Mouse (Mus musculus): Measurements from ENCODE around the gene Aspn.

DNA sequence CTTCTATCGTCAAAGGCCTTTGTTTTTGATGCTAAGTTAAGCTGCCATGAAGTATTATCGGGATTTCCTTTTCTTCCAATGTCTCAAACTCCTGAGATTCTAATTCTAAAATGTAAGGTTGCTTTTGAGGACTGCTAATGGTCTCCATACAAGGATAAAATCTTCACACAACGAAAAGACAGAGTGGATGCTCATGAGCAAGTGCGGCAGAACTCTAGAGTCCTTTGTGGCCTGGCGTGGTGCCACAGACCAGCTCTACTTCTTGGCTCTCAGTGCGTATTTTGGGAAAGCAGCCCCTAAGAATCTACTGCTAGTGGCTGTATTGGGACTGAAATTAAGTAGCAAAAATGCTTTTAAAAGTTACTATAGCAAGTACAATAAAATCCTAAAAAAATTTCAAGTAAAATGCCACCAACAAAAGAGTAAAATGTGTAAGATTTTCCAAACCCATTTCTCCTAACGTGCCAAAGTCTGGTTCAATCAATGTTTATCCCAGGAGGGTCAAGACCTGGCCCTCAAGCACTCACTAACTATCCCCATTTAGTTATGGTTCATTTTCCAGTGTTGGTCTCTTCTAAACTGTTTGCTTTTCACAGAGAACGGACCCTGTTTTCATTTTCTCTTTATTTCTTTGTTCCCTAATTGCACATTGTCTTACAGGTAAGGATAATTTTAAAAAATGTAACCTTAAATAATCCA, 40.2 kb downstream of the Aspn start:
- no peak for TF ChIP-seq CTCF (IDR thresholded peaks at IDR 0.05; ENCODE audit: low read depth, low read length)
- TF ChIP-seq EP300 (IDR thresholded peaks at IDR 0.05; ENCODE audit: insufficient read depth, low read depth, low read length): no peak
- no peak for TF ChIP-seq POLR2A (IDR thresholded peaks at IDR 0.05; ENCODE audit: insufficient read depth, low read length)
